Mouse (Mus musculus) olfactory bulb, adult 2 months (tissue): ENCODE measurements at regions not wholly inside any gene's neighbourhood (a gene's known extent, or its start where the extent isn't known, plus 50 kb on each side); places are given as distances from the start of the nearest gene placed in this dataset.

ENCODE experiments used
- CTCF ChIP-seq: fragments of 200-500 bp; IDR thresholded peaks from 2 replicates; pipeline ENCODE4 v1.5.1; 2012; ENCODE audit warnings: low read depth, mild to moderate bottlenecking, low read length, moderate library complexity; ENCODE audit not compliant: insufficient read depth
- POLR2A ChIP-seq: fragments of 200-500 bp; IDR thresholded peaks from 2 replicates; pipeline ENCODE4 v1.6.1; 2012; ENCODE audit warnings: mild to moderate bottlenecking, low read depth, low read length, moderate library complexity; ENCODE audit not compliant: insufficient read depth

DNA sequence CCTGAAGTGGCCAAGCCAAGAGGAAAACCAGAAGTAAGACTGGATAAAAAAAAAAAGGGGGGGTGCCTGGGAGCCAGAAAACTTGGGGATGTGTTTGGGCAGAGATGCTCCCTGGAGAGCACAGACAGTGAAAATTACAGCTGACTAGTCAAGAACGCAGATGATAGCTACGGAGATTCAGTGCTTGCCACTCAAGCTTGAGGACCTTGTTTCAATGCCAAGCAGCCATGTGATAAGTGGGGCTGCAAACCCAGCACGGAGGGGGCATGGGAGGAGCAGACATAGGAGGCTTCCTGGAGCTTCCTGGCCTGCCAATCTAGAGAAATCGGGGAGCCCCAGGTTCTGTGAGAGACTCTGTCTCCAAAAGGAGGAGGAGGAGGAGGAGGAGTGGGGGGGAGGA lies 223.7 kb downstream of the Setd4 start:
- TF ChIP-seq POLR2A (no peak), CTCF (no peak)
